ENCODE assay signal across 22 mouse cellular contexts in genomic region chr9:117413181-117413580, GRCm38 (mm10).
DNase-seq lines count a peak whose midpoint lies in the region; ATAC-seq and TF ChIP-seq lines count a peak whose summit lies in the region.
"Had no signal": no experiment of that assay in that cellular context is flagged by ENCODE, and none has a peak within 500 bp of the region (broad histone marks: within the 10 kb centered on the region; RNA-seq: fewer than 3 reads in every experiment).

No protein-coding gene starts in this region.

- no peaks in the 10 kb centered on the region for H3K27me3 ChIP-seq in hindbrain, embryonic 11.5 days (ENCODE audit: control insufficient read depth, insufficient read depth, low read length)
- no peaks in the 10 kb centered on the region for H3K27me3 ChIP-seq in hindbrain, embryonic 13.5 days
- no peaks in the 10 kb centered on the region for H3K27me3 ChIP-seq in lung, embryonic 16.5 days (ENCODE audit: control insufficient read depth, insufficient read depth, low read depth, low read length)
- no peaks in the 10 kb centered on the region for H3K27me3 ChIP-seq in C2C12 (ENCODE audit: control insufficient read depth, insufficient read depth, insufficient read length)
- H3K27me3 ChIP-seq: embryonic facial prominence, embryonic 12.5 days; intestine, embryonic 15.5 days; limb, embryonic 12.5 days; midbrain, embryonic 15.5 days had no signal

- no peak overlapping the region for H3K4me3 ChIP-seq in hindbrain, embryonic 11.5 days (ENCODE audit: low read depth, low read length)
- no peak overlapping the region for H3K4me3 ChIP-seq in hindbrain, embryonic 13.5 days
- no peak overlapping the region for H3K4me3 ChIP-seq in lung, embryonic 16.5 days (ENCODE audit: low read length)
- no peak overlapping the region for H3K4me3 ChIP-seq in C2C12 (ENCODE audit: insufficient read depth, poor library complexity, severe bottlenecking)
- H3K4me3 ChIP-seq: embryonic facial prominence, embryonic 12.5 days; heart, embryonic 10.5 days; intestine, embryonic 15.5 days; left cerebral cortex, adult 2 months; limb, embryonic 12.5 days; midbrain, embryonic 15.5 days had no signal

- no peak overlapping the region for H3K9ac ChIP-seq in hindbrain, embryonic 11.5 days (ENCODE audit: low read depth, low read length)
- H3K9ac ChIP-seq in hindbrain, embryonic 13.5 days = no peak overlapping the region
- no peak overlapping the region for H3K9ac ChIP-seq in lung, embryonic 16.5 days (ENCODE audit: low read length)
- H3K9ac ChIP-seq: embryonic facial prominence, embryonic 12.5 days; hindbrain, embryonic 14.5 days; intestine, embryonic 15.5 days; limb, embryonic 12.5 days; liver, embryonic 14.5 days; midbrain, embryonic 15.5 days had no signal

- no peak overlapping the region for H3K4me2 ChIP-seq in hindbrain, embryonic 11.5 days (replicated peaks; ENCODE audit: low read depth, low read length)
- H3K4me2 ChIP-seq in hindbrain, embryonic 13.5 days = no peak overlapping the region
- no peak overlapping the region for H3K4me2 ChIP-seq in lung, embryonic 16.5 days (ENCODE audit: low read depth, low read length)
- H3K4me2 ChIP-seq: embryonic facial prominence, embryonic 12.5 days; hindbrain, embryonic 14.5 days; intestine, embryonic 15.5 days; limb, embryonic 12.5 days; midbrain, embryonic 15.5 days had no signal

- TF ChIP-seq CTCF in C2C12 (IDR thresholded peaks at IDR 0.05; ENCODE audit: control insufficient read depth, insufficient read depth, insufficient read length) = no peak

- no peaks in the 10 kb centered on the region for H3K79me3 ChIP-seq in C2C12 (ENCODE audit: low read depth)

- H3K9me3 ChIP-seq in hindbrain, embryonic 11.5 days (ENCODE audit: control insufficient read depth, low read length) = no peaks in the 10 kb centered on the region
- no peaks in the 10 kb centered on the region for H3K9me3 ChIP-seq in hindbrain, embryonic 13.5 days
- H3K9me3 ChIP-seq in lung, embryonic 16.5 days (ENCODE audit: control insufficient read depth, low read length) = 0 out of 2 replicates have a peak, but pooled peaks cover 2% of the 10 kb centered on the region
- H3K9me3 ChIP-seq: embryonic facial prominence, embryonic 12.5 days; heart, embryonic 10.5 days; intestine, embryonic 15.5 days; limb, embryonic 12.5 days; midbrain, embryonic 15.5 days had no signal

- H3K36me3 ChIP-seq in hindbrain, embryonic 11.5 days (ENCODE audit: control insufficient read depth, insufficient read depth, low read length) = no peaks in the 10 kb centered on the region
- H3K36me3 ChIP-seq in hindbrain, embryonic 13.5 days = no peaks in the 10 kb centered on the region
- H3K36me3 ChIP-seq in lung, embryonic 16.5 days (ENCODE audit: control insufficient read depth, insufficient read depth, low read length) = no peaks in the 10 kb centered on the region
- no peaks in the 10 kb centered on the region for H3K36me3 ChIP-seq in C2C12 (ENCODE audit: control insufficient read depth, insufficient read depth)
- H3K36me3 ChIP-seq: embryonic facial prominence, embryonic 12.5 days; heart, embryonic 10.5 days; intestine, embryonic 15.5 days; limb, embryonic 12.5 days; midbrain, embryonic 15.5 days had no signal

- no peak overlapping the region for H3ac ChIP-seq in C2C12 (ENCODE audit: control insufficient read depth, insufficient read length, low read depth)

- H3K27ac ChIP-seq in hindbrain, embryonic 11.5 days (ENCODE audit: low read depth, low read length) = no peak overlapping the region
- H3K27ac ChIP-seq in hindbrain, embryonic 13.5 days = no peak overlapping the region
- no peak overlapping the region for H3K27ac ChIP-seq in lung, embryonic 16.5 days (ENCODE audit: low read length)
- H3K27ac ChIP-seq: embryonic facial prominence, embryonic 12.5 days; heart, embryonic 10.5 days; hindbrain, embryonic 14.5 days; intestine, embryonic 15.5 days; left cerebral cortex, adult 2 months; liver, embryonic 14.5 days; macrophage; midbrain, embryonic 15.5 days had no signal

- ATAC-seq in hindbrain, embryonic 11.5 days (ENCODE audit: low FRiP score) = no peak
- ATAC-seq in hindbrain, embryonic 13.5 days (ENCODE audit: low FRiP score) = no peak
- ATAC-seq in lung, embryonic 16.5 days (ENCODE audit: low read depth) = peak; percentile 54; the same call in 1 of the 2 replicates
- ATAC-seq: forebrain, embryonic 14.5 days; intestine, embryonic 15.5 days; midbrain, embryonic 15.5 days had no signal

- no peaks in the 10 kb centered on the region for H3K4me1 ChIP-seq in hindbrain, embryonic 11.5 days (replicated peaks; ENCODE audit: control insufficient read depth, insufficient read depth, low read length)
- H3K4me1 ChIP-seq in hindbrain, embryonic 13.5 days (replicated peaks) = no peaks in the 10 kb centered on the region
- 0 out of 2 replicates have a peak, but pooled peaks cover 4% of the 10 kb centered on the region for H3K4me1 ChIP-seq in lung, embryonic 16.5 days (replicated peaks; ENCODE audit: control insufficient read depth, insufficient read depth, low read length)
- H3K4me1 ChIP-seq: embryonic facial prominence, embryonic 12.5 days; heart, embryonic 10.5 days; intestine, embryonic 15.5 days; limb, embryonic 12.5 days; midbrain, embryonic 15.5 days had no signal

- WGBS in hindbrain, embryonic 11.5 days = 44% methylated on average over 3 of the region's 3 CpGs
- 37% methylated on average over 3 of the region's 3 CpGs for WGBS in hindbrain, embryonic 13.5 days
- 31% methylated on average over 3 of the region's 3 CpGs for WGBS in lung, embryonic 16.5 days

- H3K79me2 ChIP-seq in C2C12 (ENCODE audit: control insufficient read depth, insufficient read depth) = no peaks in the 10 kb centered on the region

- peak; percentile 7 for DNase-seq in hindbrain, embryonic 11.5 days (ENCODE audit: low spot score)
- no peak for DNase-seq in lung, adult 18-20 months
- DNase-seq in embryo, embryonic 11 days = peak; percentile 33
- DNase-seq in frontal cortex, adult 2 months (ENCODE audit: extremely low spot score in 1 of 2, low spot score in 1 of 2) = no peak
- DNase-seq in cerebellum, adult 9-11 months = no peak
- DNase-seq: kidney, adult 9 months; kidney, postnatal 36 days; layer of hippocampus, adult 9-11 months; thymus, postnatal 25 days had no signal

TF ChIP-seq in C2C12, 6 proteins besides CTCF, POLR2A, EP300 and RAD21:
- no peak for TF ChIP-seq CEBPB (IDR thresholded peaks at IDR 0.05; ENCODE audit: low read depth)
- TF ChIP-seq MYOD1 (IDR thresholded peaks at IDR 0.05; ENCODE audit: control insufficient read depth, insufficient read length, low read depth) = peak; percentile 82
- no peak for TF ChIP-seq MAX (IDR thresholded peaks at IDR 0.05)
- no peak for TF ChIP-seq MYOG (IDR thresholded peaks at IDR 0.05; ENCODE audit: control insufficient read depth, extremely low read depth, insufficient read length)

Comparison
In these comparisons a context has a peak if more than half of its experiments do, and no peak if none do; other contexts are left out.
1. DNase-seq: peak in hindbrain, embryonic 11.5 days (single experiment) and embryo, embryonic 11 days (single experiment); none in lung, adult 18-20 months (0 of 2), frontal cortex, adult 2 months (0 of 2) and cerebellum, adult 9-11 months (single experiment).